Mouse (Mus musculus): ENCODE results near the gene Surf1.

The Surf1 gene

DNA sequence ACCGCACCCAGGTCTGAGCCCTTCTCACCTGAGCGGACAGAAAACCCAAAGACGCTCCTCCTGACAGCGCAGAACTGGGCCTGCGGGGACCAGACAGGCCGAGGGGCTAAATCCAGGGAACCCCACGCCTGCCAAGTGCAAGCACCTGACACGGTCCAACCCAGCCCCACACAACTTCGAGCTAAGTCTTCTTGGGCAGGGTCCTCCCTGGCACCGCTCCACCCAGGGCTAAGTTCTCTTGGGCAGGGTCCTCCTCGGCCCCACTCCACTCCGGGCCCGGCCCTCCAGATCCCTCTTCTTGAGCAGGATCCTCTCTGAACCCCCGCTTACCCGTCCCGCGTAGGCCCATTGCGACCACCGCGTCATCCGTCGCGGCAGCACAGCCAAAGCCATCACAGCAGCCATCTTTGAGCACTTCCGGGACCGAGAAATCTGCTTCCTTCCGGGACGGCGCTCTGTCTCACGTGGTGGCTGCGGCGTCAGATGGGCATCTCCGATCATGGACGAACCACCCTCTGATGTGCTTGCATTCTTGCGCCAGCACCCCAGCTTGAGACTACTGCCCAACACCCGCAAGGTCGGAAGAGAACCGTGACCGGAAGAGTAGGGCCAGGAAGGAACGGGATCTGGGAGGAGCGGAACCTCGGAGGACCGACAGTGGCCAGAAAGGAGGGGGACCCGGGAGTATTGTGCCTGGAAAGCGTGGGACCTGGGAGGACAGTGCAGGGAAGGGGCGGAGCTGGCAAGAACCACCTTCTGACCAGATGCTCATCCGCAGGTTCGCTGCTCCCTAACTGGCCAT is at the start of gene Surf1, which contains the start of gene Surf2:
TSS of gene Surf1 (minus strand) at position 604 of the 802 bp plus-strand sequence.
TSS of gene Surf2 (plus strand) at position 441 of the 802 bp plus-strand sequence.
- peak; percentile 78 for DNase-seq

DNA sequence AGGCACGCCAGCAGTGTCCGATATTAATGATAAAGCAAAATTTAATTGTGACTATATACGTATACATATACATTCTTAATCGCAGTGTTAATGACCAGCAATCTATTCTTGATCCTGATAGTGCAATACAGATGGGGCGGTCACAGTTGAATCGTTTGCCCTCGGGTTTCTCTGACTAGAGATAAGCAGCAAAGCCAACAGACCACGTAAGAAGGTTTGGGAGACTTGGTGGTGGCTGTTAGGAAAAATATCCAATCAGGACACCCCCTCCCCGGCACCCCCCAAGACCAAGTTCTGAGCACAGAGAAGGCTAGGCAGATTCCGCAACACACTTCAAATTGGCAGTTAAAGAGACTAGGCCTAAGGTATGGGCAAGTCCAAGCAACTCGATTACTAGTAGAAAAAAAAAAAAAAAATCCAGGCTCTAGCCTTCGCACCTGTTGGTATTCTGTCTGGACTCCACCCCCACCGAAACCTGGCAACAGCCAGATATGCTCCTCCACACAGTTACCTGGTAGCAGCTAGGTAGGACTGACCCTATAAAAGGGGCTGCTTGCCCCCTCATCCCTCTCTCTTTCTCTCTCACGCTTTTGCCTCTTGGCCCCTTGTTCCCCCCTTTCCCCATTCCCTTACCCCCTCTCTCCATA is 48.5 kb upstream of the Surf1 start:
- no peak for DNase-seq

DNA sequence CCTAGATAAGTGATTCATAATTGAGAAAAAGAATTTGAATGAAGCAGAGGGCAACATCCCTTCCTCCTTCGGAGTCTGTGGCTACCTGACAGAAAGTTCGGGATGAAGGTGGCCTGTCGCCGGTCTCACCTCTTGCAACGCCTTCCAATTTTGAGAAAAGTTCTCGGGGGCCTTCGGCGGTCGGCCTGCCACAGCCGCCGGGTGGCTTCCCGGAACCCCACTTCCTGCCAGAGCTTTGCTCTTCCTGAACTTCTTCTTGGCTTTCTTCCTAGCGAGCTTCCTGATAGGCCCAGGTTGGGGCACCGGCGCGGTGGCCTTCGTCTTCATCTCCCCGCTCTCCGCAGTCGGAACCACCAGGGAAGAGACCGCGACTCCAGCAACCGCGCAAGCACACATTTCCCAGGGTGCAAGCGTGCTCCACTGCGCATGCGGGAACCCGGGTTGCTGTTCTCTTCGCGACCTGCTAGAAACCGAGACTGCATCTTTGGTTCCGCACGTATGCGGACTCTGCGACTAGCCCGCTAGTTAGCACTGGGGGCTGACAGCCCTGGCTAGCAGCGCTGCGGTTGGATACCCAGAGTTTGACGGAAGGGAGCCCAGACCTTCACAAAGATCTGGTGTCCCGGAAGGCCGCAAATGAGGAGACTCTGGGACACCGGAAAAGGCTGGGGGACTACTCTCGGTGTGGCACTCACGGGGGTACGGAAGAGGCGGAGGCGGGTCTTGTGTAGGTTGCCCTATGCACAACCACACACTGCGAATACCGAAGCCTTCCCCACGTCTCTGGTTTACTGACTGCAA is 47.8 kb upstream of the Surf1 start, which contains the start of gene Rexo4:
TSS of gene Rexo4 (minus strand) at position 464 of the 801 bp plus-strand sequence.
- DNase-seq, result peak; percentile 94

DNA sequence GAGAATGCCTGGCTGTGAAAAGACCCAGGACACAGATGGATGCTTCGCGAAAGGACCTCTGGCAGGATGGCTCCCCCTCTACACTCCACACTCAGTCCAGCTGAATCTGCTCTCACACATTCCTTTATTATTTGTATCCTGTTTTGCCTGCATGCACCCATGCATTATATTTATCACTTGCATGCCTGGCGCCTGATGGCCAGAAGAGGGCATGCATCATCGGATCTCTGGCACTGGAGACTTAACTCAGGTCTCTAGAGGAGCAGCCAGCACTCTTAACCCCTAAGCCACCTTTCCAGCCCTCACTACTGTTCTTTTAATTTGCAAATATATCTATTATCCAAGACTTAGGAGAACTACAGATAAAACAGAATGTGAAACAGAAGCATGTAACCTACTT is 44.4 kb upstream of the Surf1 start:
- DNase-seq, result no peak

DNA sequence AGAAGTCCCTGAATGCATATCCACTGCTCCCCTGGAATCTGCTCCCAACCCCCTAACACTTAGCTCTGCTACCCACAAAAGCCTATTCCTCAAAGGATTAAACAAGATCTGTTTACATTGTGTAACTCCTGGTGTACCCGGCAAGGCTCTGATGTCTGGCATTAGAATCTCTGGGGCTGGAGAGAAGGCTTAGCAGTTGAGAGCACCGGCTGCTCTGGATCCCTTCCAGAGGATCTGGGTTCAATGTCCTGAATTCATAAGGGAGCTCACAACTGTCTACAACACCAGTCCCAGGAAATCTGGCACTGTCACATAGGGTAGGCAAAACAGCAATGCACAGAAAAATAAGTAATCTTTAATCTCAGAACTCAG is 41.1 kb upstream of the Surf1 start:
- DNase-seq, result no peak

DNA sequence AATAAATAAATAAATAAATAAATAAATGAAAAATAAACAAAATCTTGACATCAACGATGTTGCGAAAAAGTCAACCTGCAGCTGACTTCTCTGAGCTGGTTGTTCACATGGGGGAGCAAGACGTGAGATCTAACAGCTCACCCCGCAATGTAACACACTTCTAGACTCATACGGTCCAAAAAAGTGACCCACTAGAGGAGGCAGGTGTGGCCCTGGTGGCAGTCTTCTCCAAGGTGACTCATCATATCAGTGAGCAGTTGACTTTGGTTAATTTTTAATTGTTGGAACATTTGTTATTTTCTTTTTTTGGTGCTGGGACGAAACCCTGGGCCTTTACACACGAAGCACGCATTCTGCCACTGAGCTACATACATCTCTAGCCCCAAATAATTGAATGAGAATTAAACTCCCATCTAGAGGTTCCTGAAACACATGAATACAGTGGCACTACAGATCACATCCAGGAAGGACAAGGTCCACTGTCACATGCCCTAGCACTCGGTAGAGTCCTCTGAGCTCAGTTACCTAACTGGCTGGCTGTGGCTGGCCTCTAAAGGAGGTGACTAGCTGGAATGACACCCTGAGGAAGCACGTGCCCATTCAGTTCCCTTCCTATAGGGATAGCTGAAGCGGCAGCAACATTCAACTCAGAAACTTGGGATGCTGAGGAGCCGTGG is 40.6 kb upstream of the Surf1 start:
- DNase-seq, result no peak

DNA sequence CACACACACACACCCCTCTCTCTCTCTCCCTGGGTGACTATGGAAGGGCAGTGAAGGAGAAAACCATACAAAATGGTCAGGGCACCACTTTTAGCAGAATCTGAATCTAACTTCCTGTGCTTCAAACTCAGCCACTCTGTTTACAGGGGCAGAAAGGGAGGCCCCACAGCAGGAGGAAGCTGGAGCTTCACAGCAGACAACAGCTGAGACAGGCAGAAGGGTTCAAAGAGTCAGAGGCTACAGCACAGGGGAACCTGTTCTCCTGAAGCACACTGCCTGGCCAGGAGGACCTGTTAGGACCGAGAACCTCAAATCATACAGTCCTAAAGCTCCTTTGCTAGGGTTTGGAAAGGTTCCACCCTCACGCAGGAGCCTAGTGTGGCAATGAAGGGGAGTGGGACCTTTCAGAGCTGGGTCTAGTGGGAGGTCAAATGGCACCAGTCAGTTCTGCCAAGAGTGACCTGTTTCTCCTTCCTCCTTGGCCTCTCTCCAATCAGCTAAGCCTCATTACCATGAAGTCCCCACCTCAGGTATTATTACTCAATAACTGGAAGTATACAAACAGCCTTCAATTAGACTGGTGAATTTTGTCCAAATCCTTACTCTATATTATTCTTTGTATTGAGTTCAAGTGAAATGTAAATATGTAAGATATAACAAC is 38.5 kb upstream of the Surf1 start:
- no peak for DNase-seq

DNA sequence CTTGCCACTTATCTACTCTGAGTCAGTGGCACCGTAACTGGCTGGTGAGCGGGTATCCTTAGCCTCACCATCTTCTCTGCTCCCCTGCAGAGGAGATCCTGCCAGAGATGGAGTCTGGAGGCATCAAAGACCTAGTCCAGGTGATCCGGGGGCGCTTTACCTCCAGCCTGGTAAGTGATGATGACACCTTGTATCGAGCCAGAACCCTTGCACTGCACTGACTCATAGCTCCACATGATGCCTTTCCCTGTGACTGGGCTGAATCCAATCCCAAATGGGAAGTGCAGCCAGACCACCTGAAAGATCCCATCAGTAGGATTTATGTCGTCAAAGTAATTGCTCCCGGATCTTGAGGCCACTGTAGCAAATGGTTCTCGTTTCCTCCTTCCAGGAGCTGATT is 36.5 kb upstream of the Surf1 start:
- DNase-seq, result no peak

DNA sequence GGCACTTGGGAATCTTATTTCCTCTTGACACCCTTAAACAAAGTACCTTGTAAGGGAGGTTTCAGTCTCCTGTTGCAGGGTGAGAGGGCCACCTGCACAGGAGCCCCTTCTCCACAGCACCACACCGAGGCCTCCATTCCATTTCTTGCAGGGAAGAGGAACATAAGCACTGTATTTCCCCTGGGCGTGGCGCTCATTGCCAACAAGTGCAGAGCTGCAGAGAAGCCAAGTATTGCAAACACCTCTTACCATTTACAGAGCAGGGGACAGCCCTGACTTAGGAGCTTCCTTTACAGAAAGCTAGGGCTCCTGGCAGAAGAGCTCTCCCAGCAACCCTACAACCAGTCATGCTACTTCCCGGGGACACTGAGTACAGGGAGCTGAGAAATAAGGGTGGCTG is 35.9 kb upstream of the Surf1 start:
- DNase-seq, result no peak

DNA sequence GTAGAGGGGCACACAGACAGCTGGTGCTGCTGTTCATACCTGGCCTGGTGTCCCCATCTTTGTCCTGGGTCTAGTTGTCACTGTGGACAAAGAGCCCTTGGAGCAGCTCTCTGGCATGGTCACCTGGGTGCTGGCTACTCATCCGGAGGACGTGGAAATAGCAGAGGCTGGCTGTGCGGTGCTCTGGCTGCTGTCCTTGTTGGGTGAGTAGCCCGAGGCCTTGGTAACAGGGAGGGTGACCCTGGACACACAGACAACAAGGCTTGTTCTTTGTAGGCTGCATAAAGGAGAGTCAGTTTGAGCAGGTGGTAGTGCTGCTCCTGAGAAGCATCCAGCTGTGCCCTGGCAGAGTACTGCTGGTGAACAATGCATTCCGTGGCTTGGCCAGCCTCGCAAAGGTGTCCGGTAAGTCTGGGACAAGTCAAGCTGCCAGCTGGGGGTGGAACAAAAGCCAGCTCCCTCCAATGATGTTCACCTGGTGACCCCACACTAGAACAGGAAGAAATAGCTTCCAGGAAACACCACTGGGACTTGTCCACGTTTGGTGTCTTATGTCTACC is 35.1 kb upstream of the Surf1 start:
- no peak for DNase-seq

DNA sequence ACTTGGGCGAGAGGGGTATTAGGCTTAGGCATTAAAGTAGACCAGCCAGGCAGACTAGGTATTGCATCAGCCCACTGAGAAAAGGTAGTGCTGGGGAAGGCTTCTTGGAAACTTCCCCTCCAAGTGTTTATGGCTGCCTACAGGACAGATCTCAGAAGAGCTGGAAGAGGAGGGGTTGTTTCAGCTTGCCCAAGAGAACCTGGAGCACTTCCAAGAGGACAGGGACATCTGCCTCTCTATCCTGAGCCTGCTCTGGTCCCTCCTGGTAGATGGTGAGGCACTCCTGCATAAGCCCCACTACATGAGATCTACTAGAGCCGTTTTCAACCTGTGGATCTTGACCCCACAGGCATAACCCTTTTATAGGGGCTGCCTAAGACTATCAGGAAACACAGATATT is 34.1 kb upstream of the Surf1 start:
- no peak for DNase-seq

DNA sequence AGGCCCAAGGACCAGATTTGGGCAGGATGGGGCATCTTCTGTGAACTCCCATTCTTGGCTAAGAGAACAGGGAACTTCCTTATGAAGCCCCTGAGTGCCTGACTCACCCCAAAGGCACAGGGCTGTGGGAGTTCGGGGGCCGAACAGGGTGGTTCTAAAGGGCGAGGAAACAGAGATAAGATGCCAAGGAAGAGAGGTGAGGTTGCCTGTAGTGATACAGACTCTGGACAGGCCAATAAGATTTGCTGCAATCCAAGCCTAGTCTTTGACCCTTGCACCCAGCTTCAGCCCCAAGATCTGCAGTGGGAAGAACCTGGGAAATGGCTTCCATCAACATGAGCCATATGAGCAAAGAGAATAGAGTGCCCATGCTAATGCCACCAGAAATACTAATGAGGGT is 26.9 kb upstream of the Surf1 start:
- no peak for DNase-seq

DNA sequence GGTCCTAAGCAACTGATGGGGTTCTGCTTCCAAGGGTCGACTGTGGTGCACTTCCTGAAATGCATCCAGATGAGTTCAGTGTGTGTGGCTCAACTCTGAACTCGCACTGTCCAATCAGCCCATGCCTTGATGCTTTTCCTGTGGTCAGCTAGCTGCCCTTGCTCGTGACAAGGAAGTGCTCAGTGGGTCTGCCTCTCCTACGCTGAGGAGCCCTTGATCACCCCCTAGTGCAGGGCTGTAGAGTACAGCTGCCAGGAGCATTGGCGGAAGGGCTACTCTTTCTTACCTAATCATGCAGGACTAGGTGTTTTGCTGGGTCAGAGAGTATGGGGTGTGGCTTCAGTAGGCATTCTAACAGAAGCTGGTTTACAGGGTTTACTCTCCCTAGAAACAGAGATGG is 25.2 kb upstream of the Surf1 start:
- DNase-seq, result peak; percentile 31

DNA sequence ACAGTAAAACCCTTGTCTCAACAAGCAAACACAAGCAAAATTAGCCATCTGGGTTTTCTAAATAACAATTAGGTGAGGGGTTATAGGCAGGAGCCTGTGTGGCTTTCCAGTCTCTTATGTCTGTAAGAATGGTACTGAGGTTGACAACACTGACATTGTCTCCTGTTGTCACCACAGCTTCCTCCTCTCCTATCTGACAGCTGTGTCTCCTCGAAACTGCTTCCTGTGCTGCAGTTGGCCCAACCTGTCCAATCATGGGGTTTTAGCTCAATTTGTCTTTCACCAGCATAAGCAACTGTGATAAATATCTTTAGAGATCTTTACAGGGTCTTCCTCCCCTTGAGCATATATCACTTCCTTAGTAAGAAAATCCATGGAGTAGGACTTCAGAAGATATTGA is 20.1 kb upstream of the Surf1 start:
- DNase-seq, result no peak

DNA sequence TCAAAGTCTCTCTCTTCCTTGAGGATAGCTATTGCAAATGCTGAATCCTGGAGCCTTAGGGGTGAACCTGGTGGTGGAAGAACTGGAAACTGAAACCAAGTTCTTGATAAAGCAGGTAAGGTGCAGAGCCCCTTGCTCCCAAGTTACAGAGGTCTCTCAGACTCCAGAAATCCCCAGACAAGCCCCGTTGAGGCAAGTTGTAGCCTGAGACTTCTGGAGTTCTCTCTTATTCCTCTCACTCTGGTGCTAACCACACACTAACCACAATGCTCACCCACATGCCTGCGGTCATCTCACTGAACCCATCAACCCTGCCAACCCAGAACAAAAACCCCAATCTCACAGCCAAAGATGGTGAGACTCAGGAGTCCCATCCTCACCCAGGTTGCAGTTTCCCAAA is 19.0 kb upstream of the Surf1 start:
- no peak for DNase-seq

DNA sequence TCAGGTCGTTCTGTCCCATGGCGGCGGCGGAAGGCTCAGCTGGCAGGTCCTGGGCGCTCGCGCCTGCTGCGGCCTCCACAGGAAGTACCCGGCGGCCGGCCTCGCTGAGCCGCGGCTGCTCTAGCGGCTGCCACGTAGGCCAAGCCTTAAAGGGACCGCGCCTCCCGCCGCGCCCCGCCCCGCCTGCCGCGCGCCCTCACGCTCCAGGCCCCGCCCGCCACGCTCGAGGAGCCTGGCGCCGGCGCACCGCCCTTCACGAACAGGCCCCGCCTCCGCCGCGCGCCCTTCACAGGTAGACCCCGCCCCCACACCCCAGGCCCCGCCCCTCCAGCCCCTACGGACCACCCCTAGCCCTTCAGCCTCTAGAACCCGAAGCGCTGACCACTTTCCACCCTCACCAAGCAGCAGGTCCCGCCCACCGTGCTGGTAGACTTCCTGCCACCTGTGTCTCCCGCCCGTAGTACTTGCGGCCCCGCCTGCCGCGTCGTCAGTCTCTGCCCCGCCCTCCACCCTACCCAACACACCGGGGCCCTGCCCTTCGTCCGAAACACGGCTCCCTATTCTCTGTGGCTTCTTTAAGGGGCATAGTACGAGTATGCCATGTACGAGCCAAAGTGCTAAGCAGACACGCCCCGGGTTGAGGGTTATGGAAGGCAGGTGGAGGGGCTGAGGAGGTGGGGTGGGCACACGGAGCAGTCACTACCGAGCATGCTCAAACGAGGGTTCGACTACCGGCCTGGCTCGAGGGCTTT is 17.1 kb upstream of the Surf1 start, which contains the start of the genes Surf4 and Stkld1:
TSS of gene Surf4 (minus strand) at position 625 of the 752 bp plus-strand sequence.
TSS of gene Stkld1 (plus strand) at position 744 of the 752 bp plus-strand sequence.
- peak; percentile 96 for DNase-seq

DNA sequence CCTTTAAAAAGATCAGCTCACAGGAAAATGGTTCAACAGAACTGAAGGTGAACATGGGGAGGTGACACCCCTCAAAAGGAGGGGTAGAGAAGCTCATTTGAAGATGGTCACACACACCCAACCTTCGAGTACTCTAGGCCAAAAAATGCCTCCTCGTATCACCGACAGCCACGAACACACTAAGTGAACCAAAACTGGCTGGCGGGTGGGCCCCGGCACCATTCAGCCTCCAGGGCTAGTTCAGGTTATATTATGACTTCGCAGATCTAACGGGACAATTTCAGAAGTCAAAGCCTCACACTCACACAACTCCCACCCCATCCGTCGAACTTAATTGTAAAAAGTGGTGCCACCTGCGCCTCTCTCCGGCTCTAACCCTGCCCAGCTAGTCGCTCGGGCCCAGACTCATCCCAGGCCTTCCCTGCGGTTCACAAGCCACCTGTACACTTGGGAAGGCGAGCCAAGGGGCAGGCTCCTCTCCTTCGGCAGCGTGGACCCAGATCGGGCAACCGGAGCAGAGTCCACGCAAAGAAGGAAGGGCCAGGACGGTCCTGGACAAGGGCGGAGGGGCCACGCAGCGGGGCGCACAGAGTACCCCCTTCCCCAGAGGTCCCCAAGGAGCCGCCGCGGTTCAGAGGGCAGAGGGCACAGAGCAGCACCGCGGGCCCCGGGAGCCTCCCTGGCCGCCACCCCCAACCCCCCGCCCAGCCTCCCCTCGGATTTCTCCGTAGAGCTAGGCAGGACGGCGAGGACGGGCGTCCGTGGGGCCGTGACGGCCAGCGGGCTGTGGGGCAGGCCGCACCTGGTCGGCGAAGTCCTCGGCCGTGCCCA is 16.4 kb upstream of the Surf1 start:
- DNase-seq, result peak; percentile 42

DNA sequence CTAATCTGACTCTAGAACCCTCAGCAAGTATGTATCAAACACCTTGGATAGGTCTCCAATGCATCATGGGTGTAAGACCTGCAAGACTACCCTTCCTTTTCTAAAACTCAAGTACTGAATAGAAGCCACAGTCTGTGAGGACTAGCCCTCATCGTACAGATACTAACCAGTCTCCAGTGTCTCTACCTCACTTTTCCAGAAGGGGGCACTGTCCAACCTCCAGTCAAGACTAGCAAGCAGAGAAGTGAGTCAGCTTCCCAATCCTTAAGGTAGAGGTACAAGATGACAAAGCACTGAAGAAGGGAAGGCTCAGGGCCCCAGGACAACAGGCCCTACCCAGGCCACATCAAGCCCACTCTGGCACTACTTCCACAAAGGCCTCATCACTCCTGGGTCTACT is 14.1 kb upstream of the Surf1 start:
- peak; percentile 78 for DNase-seq

DNA sequence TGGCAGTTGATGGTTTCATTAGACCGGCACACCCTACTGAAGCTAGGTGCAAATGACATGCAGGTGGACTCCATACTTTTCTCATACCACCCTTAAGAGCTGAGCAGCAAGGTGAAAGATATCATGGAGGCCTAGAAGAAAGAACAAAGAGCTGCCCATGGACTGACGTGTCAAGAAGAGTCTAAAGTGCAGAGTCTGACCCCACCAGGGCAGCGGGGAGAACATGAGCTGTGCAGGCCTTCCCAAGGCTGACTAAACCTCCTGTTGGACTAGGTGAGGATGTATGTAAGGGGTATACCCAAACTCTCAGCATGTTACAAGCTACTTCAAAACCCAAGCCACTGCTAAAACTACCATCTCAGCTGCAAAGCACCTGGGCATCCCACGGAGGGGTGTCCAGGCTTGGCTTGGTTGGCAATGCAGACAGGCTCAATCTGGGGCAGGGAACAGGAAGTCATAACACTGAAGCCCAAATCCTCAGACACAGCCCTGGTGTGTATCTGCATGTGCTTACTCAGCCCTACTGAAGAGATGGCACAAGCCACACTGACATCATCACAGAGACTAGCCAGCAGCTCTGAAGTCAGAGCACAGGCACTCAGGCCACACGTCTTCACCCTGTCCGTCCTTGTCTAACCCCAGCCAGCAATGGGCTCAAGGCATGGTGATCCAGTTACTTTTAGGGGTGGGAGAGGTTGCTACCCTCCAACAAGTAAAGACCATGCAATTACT is 11.6 kb upstream of the Surf1 start:
- no peak for DNase-seq
